Mouse (Mus musculus): ENCODE measurements around the gene Gm13757.
"Not testable (repeated sequence)": the region's sequence is repeated elsewhere in the genome, so short reads cannot be mapped to it uniquely, and the experiment has no call there.

The Gm13757 gene

DNA sequence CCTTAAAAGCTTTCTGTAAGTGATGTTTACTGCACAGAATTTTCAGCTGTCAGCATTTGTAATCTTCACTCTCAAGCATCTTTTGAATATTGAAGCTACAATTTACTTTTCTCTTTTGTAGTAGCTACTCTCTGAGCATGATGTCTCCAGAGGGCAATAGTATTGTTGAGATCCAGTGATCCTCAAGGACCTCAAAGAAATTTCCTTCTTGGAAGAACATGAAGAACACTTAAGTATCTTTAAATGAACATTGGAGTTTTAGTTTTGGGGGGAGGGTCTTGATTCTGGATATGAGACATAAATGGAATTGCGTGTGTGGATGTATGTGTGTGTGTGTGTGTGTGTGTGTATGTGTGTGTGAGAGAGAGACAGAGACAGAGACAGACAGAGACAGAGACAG is at the start of gene Gm13757:
Gene Gm13757, minus strand, starts transcription at position 101 of the 400 bp plus-strand sequence.
- CTCF ChIA-PET = no interaction called here

DNA sequence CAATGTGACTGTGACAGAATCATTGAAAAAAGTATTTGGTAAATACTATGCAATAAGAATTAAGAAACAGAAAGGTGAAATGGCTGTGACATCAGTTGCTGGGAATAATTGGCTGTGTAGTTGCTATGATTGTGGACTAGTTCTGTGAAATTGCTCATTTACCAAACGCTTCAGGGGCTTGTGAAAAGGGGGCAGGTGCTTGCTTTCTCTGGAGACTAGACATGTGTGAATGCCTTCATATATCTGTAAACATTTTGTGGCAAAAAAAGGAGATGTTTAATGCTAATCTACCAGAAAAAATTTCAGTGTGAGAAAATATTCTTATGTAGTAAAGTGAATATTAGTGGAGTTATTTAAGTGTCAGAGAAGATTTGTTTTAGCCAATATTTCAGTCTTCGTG is 44.1 kb upstream of the Gm13757 start, which contains the start of gene Olfr1185-ps1:
Gene Olfr1185-ps1, plus strand, starts transcription at position 301 of the 400 bp plus-strand sequence.
- CTCF ChIA-PET = no interaction called here
- POLR2A ChIA-PET = no interaction called here

More for the DNA sequence above, at the start of gene Gm13757:
- POLR2A ChIA-PET = no interaction called here

GRCm38 (mm10) chr2:88483298-88483697 is 34.4 kb upstream of the Gm13757 start, which contains the start of gene Olfr1184:
Olfr1184 (plus strand) TSS chr2:88483598.
- ChIA-PET CTCF (no interaction called here), POLR2A (no interaction called here)

- POLR2A ChIA-PET, CTCF ChIA-PET: not testable (repeated sequence)
Measured at GRCm38 (mm10) chr2:88454567-88454966, 5.6 kb upstream of the Gm13757 start, which contains the start of gene Olfr1183. Olfr1183 (plus strand) TSS chr2:88454867.

- ChIA-PET CTCF (no interaction called here), POLR2A (no interaction called here)
Measured at GRCm38 (mm10) chr2:88426071-88426470, 22.9 kb downstream of the Gm13757 start, which contains the start of gene Olfr1181. Olfr1181 (minus strand) TSS chr2:88426171.

DNA sequence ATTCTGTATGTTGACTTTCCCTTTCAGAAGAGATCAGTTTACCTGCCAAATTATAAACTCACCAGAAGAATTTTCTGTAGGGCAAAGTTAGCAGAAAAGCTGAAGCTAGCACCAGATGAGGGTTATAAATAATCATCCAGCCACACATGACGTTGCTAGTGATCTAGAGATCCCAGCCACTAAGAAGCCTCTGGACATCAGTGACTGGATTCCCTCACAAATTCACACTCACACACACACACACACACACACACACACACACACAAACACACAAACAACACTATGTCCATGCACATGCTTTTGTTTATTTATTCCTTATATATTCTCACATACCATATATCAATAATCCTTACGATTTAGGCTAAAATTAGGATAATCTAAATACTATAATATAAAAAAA is 29.9 kb downstream of the Gm13757 start, which contains the start of gene Olfr1180:
Gene Olfr1180, minus strand, starts transcription at position 101 of the 400 bp plus-strand sequence.
- CTCF ChIA-PET = no interaction called here
- POLR2A ChIA-PET = no interaction called here

DNA sequence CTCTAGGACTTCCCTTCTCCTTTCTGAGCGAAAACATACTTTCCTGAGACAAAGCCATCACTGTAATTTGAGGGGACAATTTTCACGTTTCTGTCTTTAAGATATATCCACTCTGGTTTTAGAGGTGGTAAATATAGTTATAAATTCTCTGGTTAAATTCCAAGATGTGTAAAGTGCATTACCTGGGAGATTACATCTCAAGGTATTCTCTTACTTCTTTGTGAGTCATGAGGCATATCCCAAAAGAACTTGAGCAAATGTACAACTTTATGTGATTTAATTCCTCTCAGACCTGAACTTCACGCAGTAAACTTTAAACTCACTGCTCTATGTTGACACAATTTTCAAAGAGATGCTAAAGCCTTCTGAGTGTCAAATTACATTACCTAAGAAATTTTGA is 42.6 kb downstream of the Gm13757 start, which contains the start of gene Olfr1179:
Gene Olfr1179, minus strand, starts transcription at position 101 of the 400 bp plus-strand sequence.
- CTCF ChIA-PET = no interaction called here
- POLR2A ChIA-PET = no interaction called here
